Mouse (Mus musculus) kidney, adult 2 months (tissue): ENCODE measurements around the gene Zw10. TPM values are rescaled to one million over a fixed set of nuclear protein-coding genes. Genes with fewer than 3 reads are reported as not detected.

Experiments
- DNase-seq: peaks from one replicate; pipeline ENCODE4 v3.0.0; 2021
- H3K27ac ChIP-seq: fragments of 200-500 bp; 2 replicates; pipeline ENCODE4 v1.5.1; 2012; ENCODE audit warnings: low read depth, low read length, control low read depth, inconsistent platforms; ENCODE audit not compliant: insufficient read depth
- H3K27me3 ChIP-seq: fragments of 200-500 bp; replicated peaks from 2 replicates; pipeline ENCODE4 v1.6.1; 2012; ENCODE audit warnings: mild to moderate bottlenecking, moderate library complexity, low read length, inconsistent platforms; ENCODE audit not compliant: control insufficient read depth, insufficient read depth
- H3K36me3 ChIP-seq: fragments of 200-500 bp; 2 replicates; pipeline ENCODE4 v1.6.1; 2012; ENCODE audit warnings: mild to moderate bottlenecking, moderate library complexity, low read length, inconsistent platforms; ENCODE audit not compliant: control insufficient read depth, insufficient read depth
- H3K4me1 ChIP-seq: fragments of 200-500 bp; 2 replicates; pipeline ENCODE4 v1.6.1; 2011; ENCODE audit warnings: low read length; ENCODE audit not compliant: control insufficient read depth, insufficient read depth
- H3K4me3 ChIP-seq: fragments of 200-500 bp; 2 replicates; pipeline ENCODE4 v1.5.1; 2011; ENCODE audit warnings: mild to moderate bottlenecking, low read depth, low read length, control low read depth; ENCODE audit not compliant: insufficient read depth
- CTCF ChIP-seq: fragments of 200-500 bp; conservative IDR thresholded peaks from 2 replicates; pipeline ENCODE4 v1.5.1; 2011; ENCODE audit warnings: low read depth, mild to moderate bottlenecking, control low read depth, low read length, moderate library complexity, mixed read lengths; ENCODE audit not compliant: insufficient read depth, insufficient read length
- POLR2A ChIP-seq: fragments of 200-500 bp; IDR thresholded peaks from one replicate; pipeline ENCODE4 v1.6.1; 2011; ENCODE audit warnings: low read depth, low read length, control low read depth
- WGBS: fragments of 180-500 bp; shearing (Covaris S2); methylation state at CpG from one replicate; pipeline ENCODE4 v1.1.7; 2018; 5-methylcytosine and 5-hydroxymethylcytosine counted together
- polyA plus RNA-seq: library from polyadenylated mRNA; depleted of rRNA; stranded (reverse); fragments of >200 nt; gene quantifications from 2 replicates; pipeline ENCODE4 v1.2.3, GENCODE M21; 2012; rRNA removed

Gene Zw10
- polyA plus RNA-seq, 1 experiment = 10.9 TPM

GRCm38 (mm10) chr9:49109101-49109500 is 53.7 kb downstream of the Zw10 start:
- no peak overlapping the region for H3K4me3 ChIP-seq
- no peak for DNase-seq
- 40% methylated on average over 7 of the region's 7 CpGs for WGBS
- H3K4me1 ChIP-seq = no peaks in the 10 kb centered on the region
- no peaks in the 10 kb centered on the region for H3K36me3 ChIP-seq
- TF ChIP-seq CTCF (no peak), POLR2A (no peak)
- H3K27ac ChIP-seq = no peak overlapping the region
- no peaks in the 10 kb centered on the region for H3K27me3 ChIP-seq

- H3K27me3 ChIP-seq = no peaks in the 10 kb centered on the region
- no peaks in the 10 kb centered on the region for H3K36me3 ChIP-seq
- peak; percentile 38 for DNase-seq
- TF ChIP-seq POLR2A (no peak), CTCF (no peak)
- H3K27ac ChIP-seq = no peak overlapping the region
- H3K4me1 ChIP-seq = no peaks in the 10 kb centered on the region
- H3K4me3 ChIP-seq = no peak overlapping the region
- 53% methylated on average over 6 of the region's 6 CpGs for WGBS
Observed at GRCm38 (mm10) chr9:49110476-49111220, 55.2 kb downstream of the Zw10 start.

DNA sequence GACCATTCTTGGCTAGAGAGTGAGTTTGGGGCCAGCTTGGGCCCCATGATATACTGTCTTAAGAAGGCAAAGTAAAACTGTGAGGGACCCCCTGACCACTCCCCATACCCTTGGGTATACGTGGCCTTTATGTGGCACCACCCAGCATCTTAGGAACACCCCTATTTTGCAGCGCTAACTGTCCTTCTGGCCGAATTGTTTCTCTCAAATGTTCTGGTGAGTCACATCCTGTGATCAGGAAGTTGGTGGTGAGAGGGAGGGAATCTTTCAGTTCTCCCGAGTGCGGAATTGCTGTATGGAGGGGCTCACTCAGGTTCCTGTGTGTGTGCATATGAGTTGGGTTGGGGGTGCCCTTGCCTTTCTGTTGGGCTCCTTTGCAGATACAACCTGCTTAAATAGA is 55.9 kb downstream of the Zw10 start:
- Histone ChIP-seq H3K4me1 (no peaks in the 10 kb centered on the region), H3K36me3 (no peaks in the 10 kb centered on the region), H3K27me3 (no peaks in the 10 kb centered on the region), H3K27ac (no peak overlapping the region), H3K4me3 (no peak overlapping the region)
- no peak for DNase-seq
- WGBS = 64% methylated on average over 5 of the region's 5 CpGs
- TF ChIP-seq POLR2A = no peak
- no peak for TF ChIP-seq CTCF

GRCm38 (mm10) chr9:49118271-49118825 is 62.9 kb downstream of the Zw10 start:
- TF ChIP-seq POLR2A = no peak
- TF ChIP-seq CTCF = no peak
- no peaks in the 10 kb centered on the region for H3K4me1 ChIP-seq
- no peak overlapping the region for H3K4me3 ChIP-seq
- H3K27ac ChIP-seq = no peak overlapping the region
- H3K36me3 ChIP-seq = no peaks in the 10 kb centered on the region
- H3K27me3 ChIP-seq = no peaks in the 10 kb centered on the region
- 43% methylated on average over 3 of the region's 3 CpGs for WGBS
- DNase-seq = no peak

DNA sequence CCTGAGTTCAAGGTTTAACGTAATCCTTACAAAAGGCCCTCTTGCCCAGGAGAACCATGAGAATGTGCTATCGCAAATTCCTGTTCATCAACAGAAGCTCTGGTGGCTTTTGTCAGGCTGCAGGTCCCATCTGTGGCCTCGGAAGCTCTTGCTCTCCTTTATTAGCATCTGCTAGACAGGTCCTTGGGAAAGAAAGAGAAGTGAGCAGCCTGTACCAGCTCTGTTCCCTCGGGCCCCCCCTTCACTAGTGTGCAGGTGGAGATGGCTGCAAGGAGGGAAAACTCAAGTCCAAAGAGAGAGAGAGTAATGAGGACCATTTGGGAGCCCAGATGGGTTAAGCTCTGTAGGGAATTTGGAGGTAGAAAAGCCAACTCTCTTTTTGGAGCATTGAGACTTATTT is 64.3 kb downstream of the Zw10 start:
- Histone ChIP-seq H3K4me3 (no peak overlapping the region), H3K36me3 (no peaks in the 10 kb centered on the region), H3K27me3 (no peaks in the 10 kb centered on the region), H3K4me1 (no peaks in the 10 kb centered on the region), H3K27ac (no peak overlapping the region)
- TF ChIP-seq CTCF (no peak), POLR2A (no peak)
- WGBS = 75% methylated on average over 4 of the region's 4 CpGs
- no peak for DNase-seq

- WGBS = 35% methylated on average over 7 of the region's 7 CpGs
- Histone ChIP-seq H3K27me3 (no peaks in the 10 kb centered on the region; the same call in 1 of the 2 replicates), H3K4me1 (no peaks in the 10 kb centered on the region), H3K36me3 (no peaks in the 10 kb centered on the region), H3K27ac (no peak overlapping the region), H3K4me3 (no peak overlapping the region)
- TF ChIP-seq POLR2A (no peak), CTCF (no peak)
- peak; percentile 7 for DNase-seq
Observed at GRCm38 (mm10) chr9:49125706-49126105, 70.3 kb downstream of the Zw10 start.

Other genes starting within 250 kb of the Zw10 start
- gene Zbtb16, start 219.4 kb upstream of the Zw10 start, polyA plus RNA-seq = 3.0 and 3.1 TPM in 2 replicates
- 1.4 and 2.5 TPM in 2 replicates for gene Htr3a, start 144.5 kb upstream of the Zw10 start, polyA plus RNA-seq
- 0.30 and 0.59 TPM in 2 replicates for gene Htr3b, start 90.6 kb upstream of the Zw10 start, polyA plus RNA-seq
- gene Usp28, start 70.2 kb upstream of the Zw10 start, polyA plus RNA-seq = 6.1 and 6.8 TPM in 2 replicates
- gene Tmprss5, start 25.6 kb downstream of the Zw10 start, polyA plus RNA-seq = 0.36 and 0.37 TPM in 2 replicates
- not detected in 2 replicates for gene Gm4894, start 194.9 kb downstream of the Zw10 start, polyA plus RNA-seq